Comparison of ENCODE assay signal across 26 mouse cellular contexts in genomic region chr2:168813243-168813642, GRCm38 (mm10). TPM values are rescaled to one million over a fixed set of nuclear protein-coding genes. Genes with fewer than 3 reads are reported as not detected.
A peak's percentile ranks its signal among the peaks of the same experiment; 100 is the strongest.
DNase-seq lines count a peak whose midpoint lies in the region; ATAC-seq and TF ChIP-seq lines count a peak whose summit lies in the region.
"Had no signal": no experiment of that assay in that cellular context is flagged by ENCODE, and none has a peak within 500 bp of the region (broad histone marks: within the 10 kb centered on the region; RNA-seq: fewer than 3 reads in every experiment).

No protein-coding gene starts in this region.

- TF ChIP-seq POLR2A in brain, embryonic 14.5 days (IDR thresholded peaks at IDR 0.05; ENCODE audit: borderline replicate concordance, extremely low read depth, insufficient read depth, insufficient read length, poor library complexity, severe bottlenecking) = no peak

- H3K4me1 ChIP-seq in embryonic facial prominence, embryonic 14.5 days (ENCODE audit: control insufficient read depth, insufficient read depth, low read length) = no peaks in the 10 kb centered on the region
- H3K4me1 ChIP-seq in embryonic facial prominence, embryonic 10.5 days = peaks cover 20% of the 10 kb centered on the region
- H3K4me1 ChIP-seq in liver, postnatal 0 days (ENCODE audit: insufficient read depth) = no peaks in the 10 kb centered on the region
- peaks cover 4% of the 10 kb centered on the region for H3K4me1 ChIP-seq in lung, embryonic 16.5 days (replicated peaks; ENCODE audit: control insufficient read depth, insufficient read depth, low read length)
- H3K4me1 ChIP-seq: heart, embryonic 13.5 days had no signal

- no peak overlapping the region for H3K4me2 ChIP-seq in embryonic facial prominence, embryonic 14.5 days (ENCODE audit: low read depth, low read length)
- no peak overlapping the region for H3K4me2 ChIP-seq in liver, postnatal 0 days (ENCODE audit: low read depth, low read length)
- no peak overlapping the region for H3K4me2 ChIP-seq in lung, embryonic 16.5 days (ENCODE audit: low read depth, low read length)
- H3K4me2 ChIP-seq: embryonic facial prominence, embryonic 13.5 days; forebrain, embryonic 13.5 days; heart, embryonic 13.5 days; hindbrain, embryonic 14.5 days had no signal

- no peaks in the 10 kb centered on the region for H3K36me3 ChIP-seq in embryonic facial prominence, embryonic 14.5 days (ENCODE audit: control insufficient read depth, insufficient read depth, low read length)
- no peaks in the 10 kb centered on the region for H3K36me3 ChIP-seq in embryonic facial prominence, embryonic 10.5 days (replicated peaks)
- no peaks in the 10 kb centered on the region for H3K36me3 ChIP-seq in liver, postnatal 0 days (replicated peaks; ENCODE audit: insufficient read depth, low read length)
- no peaks in the 10 kb centered on the region for H3K36me3 ChIP-seq in lung, embryonic 16.5 days (ENCODE audit: control insufficient read depth, insufficient read depth, low read length)
- H3K36me3 ChIP-seq: embryonic facial prominence, embryonic 13.5 days; forebrain, embryonic 10.5 days; heart, embryonic 10.5 days; heart, embryonic 13.5 days had no signal

- 0 out of 2 replicates have a peak, but pooled peaks cover 4% of the 10 kb centered on the region for H3K27me3 ChIP-seq in embryonic facial prominence, embryonic 14.5 days (replicated peaks; ENCODE audit: control insufficient read depth, insufficient read depth, low read length)
- H3K27me3 ChIP-seq in embryonic facial prominence, embryonic 10.5 days (replicated peaks; ENCODE audit: low read depth, poor library complexity, severe bottlenecking) = peaks cover 31% of the 10 kb centered on the region
- H3K27me3 ChIP-seq in liver, postnatal 0 days (ENCODE audit: insufficient read depth, low read length) = no peaks in the 10 kb centered on the region
- no peaks in the 10 kb centered on the region for H3K27me3 ChIP-seq in lung, embryonic 16.5 days (ENCODE audit: control insufficient read depth, insufficient read depth, low read depth, low read length)

- no peak overlapping the region for H3K9ac ChIP-seq in embryonic facial prominence, embryonic 14.5 days (ENCODE audit: low read depth, low read length)
- H3K9ac ChIP-seq in liver, postnatal 0 days (replicated peaks) = no peak overlapping the region
- no peak overlapping the region for H3K9ac ChIP-seq in lung, embryonic 16.5 days (ENCODE audit: low read length)
- H3K9ac ChIP-seq: embryonic facial prominence, embryonic 13.5 days; forebrain, embryonic 13.5 days; heart, embryonic 13.5 days; hindbrain, embryonic 14.5 days had no signal

- peak; percentile 4 for DNase-seq in embryonic facial prominence, embryonic 14.5 days (ENCODE audit: low spot score)
- no peak for DNase-seq in embryonic facial prominence, embryonic 10.5 days (ENCODE audit: low spot score)
- peak; percentile 25 for DNase-seq in liver, postnatal 0 days
- no peak for DNase-seq in liver
- no peak for DNase-seq in lung, postnatal 10 days
- DNase-seq in brain, embryonic 14.5 days (ENCODE audit: low read depth) = peak; percentile 33
- DNase-seq in layer of hippocampus, adult 11-12 months (ENCODE audit: low spot score) = no peak
- DNase-seq: adrenal gland, adult 8-10 months; adrenal gland, postnatal 25 days; cerebellum, adult 18-20 months; cerebellum, adult 9-11 months; cerebellum, postnatal 25 days; gastrocnemius, postnatal 10 days; gastrocnemius, postnatal 36 days; heart, adult 2 months; heart, postnatal 14 days; heart, postnatal 4 days had no signal

- no peak overlapping the region for H3K27ac ChIP-seq in embryonic facial prominence, embryonic 14.5 days (replicated peaks; ENCODE audit: low read depth, low read length)
- no peak overlapping the region for H3K27ac ChIP-seq in embryonic facial prominence, embryonic 10.5 days (replicated peaks)
- no peak overlapping the region for H3K27ac ChIP-seq in liver, postnatal 0 days (ENCODE audit: low read depth)
- H3K27ac ChIP-seq in lung, embryonic 16.5 days (ENCODE audit: low read length) = no peak overlapping the region
- H3K27ac ChIP-seq: embryonic facial prominence, embryonic 13.5 days; forebrain, embryonic 10.5 days; forebrain, embryonic 13.5 days; heart, adult 2 months; heart, embryonic 10.5 days; heart, embryonic 13.5 days; hindbrain, embryonic 14.5 days had no signal

- no peaks in the 10 kb centered on the region for H3K9me3 ChIP-seq in embryonic facial prominence, embryonic 14.5 days (ENCODE audit: control insufficient read depth, low read length)
- H3K9me3 ChIP-seq in embryonic facial prominence, embryonic 10.5 days = no peaks in the 10 kb centered on the region
- H3K9me3 ChIP-seq in liver, postnatal 0 days (ENCODE audit: low read length) = no peaks in the 10 kb centered on the region
- H3K9me3 ChIP-seq in lung, embryonic 16.5 days (ENCODE audit: control insufficient read depth, low read length) = no peaks in the 10 kb centered on the region
- H3K9me3 ChIP-seq: embryonic facial prominence, embryonic 13.5 days; forebrain, embryonic 10.5 days; forebrain, embryonic 13.5 days; heart, embryonic 10.5 days; heart, embryonic 13.5 days had no signal

- 49% methylated on average over 6 of the region's 6 CpGs for WGBS in embryonic facial prominence, embryonic 14.5 days
- 54% methylated on average over 6 of the region's 6 CpGs for WGBS in embryonic facial prominence, embryonic 10.5 days
- WGBS in liver, postnatal 0 days (ENCODE audit: insufficient replicate concordance) = 42% methylated on average over 6 of the region's 6 CpGs
- WGBS in lung, embryonic 16.5 days = 28% methylated on average over 6 of the region's 6 CpGs

- ATAC-seq in embryonic facial prominence, embryonic 14.5 days (ENCODE audit: low read depth) = no peak
- ATAC-seq in liver, postnatal 0 days = no peak
- peak; percentile 54; the same call in 1 of the 2 replicates for ATAC-seq in lung, embryonic 16.5 days (ENCODE audit: low read depth)
- ATAC-seq: activated CD4-positive, CD25-positive, alpha-beta regulatory T cell, adult 4 months; forebrain, embryonic 13.5 days; forebrain, embryonic 16.5 days had no signal

- no peak for TF ChIP-seq EP300 in liver, postnatal 0 days (IDR thresholded peaks at IDR 0.05; ENCODE audit: low read depth)

- no peak for TF ChIP-seq CTCF in liver, postnatal 0 days (IDR thresholded peaks at IDR 0.05; ENCODE audit: low read depth)
- TF ChIP-seq CTCF in brain, embryonic 14.5 days (IDR thresholded peaks at IDR 0.05; ENCODE audit: borderline replicate concordance, extremely low read depth, insufficient read depth, insufficient read length) = no peak

- H3K4me3 ChIP-seq in embryonic facial prominence, embryonic 14.5 days (ENCODE audit: low read depth, low read length) = no peak overlapping the region
- H3K4me3 ChIP-seq in embryonic facial prominence, embryonic 10.5 days = no peak overlapping the region
- H3K4me3 ChIP-seq in liver, postnatal 0 days (ENCODE audit: low read depth, low read length) = no peak overlapping the region
- no peak overlapping the region for H3K4me3 ChIP-seq in lung, embryonic 16.5 days (ENCODE audit: low read length)
- H3K4me3 ChIP-seq: embryonic facial prominence, embryonic 13.5 days; forebrain, embryonic 10.5 days; forebrain, embryonic 13.5 days; heart, adult 2 months; heart, embryonic 10.5 days; heart, embryonic 13.5 days had no signal

RNA-seq across cellular contexts. Expression of gene Sall4, which starts 45.5 kb away (rescaled TPM):
- 0.35 and 0.42 TPM in 2 replicates for polyA plus RNA-seq in embryonic facial prominence, embryonic 14.5 days (2014; fragmentation: Nextera tagmentation; extraction: Ambion mirVana)
- 34.6 and 50.1 TPM in 2 replicates for polyA plus RNA-seq in embryonic facial prominence, embryonic 10.5 days (2016; fragmentation: Nextera tagmentation; extraction: Ambion mirVana)
- 3.1 TPM in 2 replicates for polyA plus RNA-seq in liver, postnatal 0 days (2015; fragmentation: Nextera tagmentation; extraction: Ambion mirVana)
- polyA plus RNA-seq in lung, embryonic 16.5 days (2015; fragmentation: Nextera tagmentation; extraction: Ambion mirVana) = 0.41 TPM in 1 of 2 replicates, not detected in the other
- polyA plus RNA-seq in brain, embryonic 14.5 days (2012; rRNA removed) = 1.0 and 1.2 TPM in 2 replicates

Comparison
In these comparisons a context has a peak if more than half of its experiments do, and no peak if none do; other contexts are left out.
1. DNase-seq: peak in embryonic facial prominence, embryonic 14.5 days (single experiment), liver, postnatal 0 days (single experiment) and brain, embryonic 14.5 days (single experiment); none in embryonic facial prominence, embryonic 10.5 days (single experiment), liver (single experiment), lung, postnatal 10 days (single experiment) and layer of hippocampus, adult 11-12 months (single experiment).